Mouse (Mus musculus) B cell, adult 2 months (primary cell): Measurements from ENCODE around the gene Stat2.
"Not testable (repeated sequence)": the region's sequence is repeated elsewhere in the genome, so short reads cannot be mapped to it uniquely, and the experiment has no call there.

Experiments used
- DNase-seq, 2 experiments: peaks; one replicate each; pipeline ENCODE4 v3.0.0; 2022

The Stat2 gene

GRCm38 (mm10) chr10:128259946-128260345 is 10.4 kb upstream of the Stat2 start:
- DNase-seq: no peak

GRCm38 (mm10) chr10:128260376-128260775 is 10.0 kb upstream of the Stat2 start:
- DNase-seq: not testable (repeated sequence)

- no peak for DNase-seq
Measured at GRCm38 (mm10) chr10:128262300-128262699, 8.1 kb upstream of the Stat2 start.

GRCm38 (mm10) chr10:128263393-128264310 is 6.7 kb upstream of the Stat2 start:
- DNase-seq: peak; percentile 47 to 49

GRCm38 (mm10) chr10:128268371-128268770 is 2.0 kb upstream of the Stat2 start, which contains the start of gene Apof:
Gene Apof (plus strand): TSS chr10:128268671.
- DNase-seq: no peak

- no peak for DNase-seq
Measured at GRCm38 (mm10) chr10:128269206-128269910, 1.0 kb upstream of the Stat2 start.

GRCm38 (mm10) chr10:128270866-128271265 is 507 bp downstream of the Stat2 start:
- DNase-seq: peak in 1 of 2 experiments; percentile 32

GRCm38 (mm10) chr10:128271883-128272282 is 1.5 kb downstream of the Stat2 start:
- no peak for DNase-seq

GRCm38 (mm10) chr10:128272819-128273439 is 2.6 kb downstream of the Stat2 start:
- not testable (repeated sequence) for DNase-seq

GRCm38 (mm10) chr10:128275374-128275773 is 5.0 kb downstream of the Stat2 start:
- DNase-seq: not testable (repeated sequence)

- DNase-seq: no peak
Measured at GRCm38 (mm10) chr10:128278158-128278557, 7.8 kb downstream of the Stat2 start.

GRCm38 (mm10) chr10:128280943-128281342 is 10.6 kb downstream of the Stat2 start:
- DNase-seq: no peak

- DNase-seq: no peak
Measured at GRCm38 (mm10) chr10:128281682-128282081, 11.3 kb downstream of the Stat2 start.

GRCm38 (mm10) chr10:128282886-128283450 is 12.6 kb downstream of the Stat2 start:
- no peak for DNase-seq

- DNase-seq: peak; percentile 84
Measured at GRCm38 (mm10) chr10:128283604-128284579, 13.5 kb downstream of the Stat2 start.

- not testable (repeated sequence) for DNase-seq
Measured at GRCm38 (mm10) chr10:128290594-128290993, 20.2 kb downstream of the Stat2 start.

- DNase-seq: no peak
Measured at GRCm38 (mm10) chr10:128296370-128297090, 26.2 kb downstream of the Stat2 start.

- no peak for DNase-seq
Measured at GRCm38 (mm10) chr10:128297221-128297620, 26.9 kb downstream of the Stat2 start.

- no peak for DNase-seq
Measured at GRCm38 (mm10) chr10:128297622-128298021, 27.3 kb downstream of the Stat2 start.

- no peak for DNase-seq
Measured at GRCm38 (mm10) chr10:128298243-128298642, 27.9 kb downstream of the Stat2 start.

GRCm38 (mm10) chr10:128298702-128299171 is 28.4 kb downstream of the Stat2 start, which contains the start of gene Il23a:
Gene Il23a (minus strand): TSS chr10:128298752.
- DNase-seq: no peak
